Mouse (Mus musculus): ENCODE measurements at regions not wholly inside any gene's neighbourhood (a gene's known extent, or its start where the extent isn't known, plus 50 kb on each side); places are given as distances from the start of the nearest gene placed in this dataset.

DNA sequence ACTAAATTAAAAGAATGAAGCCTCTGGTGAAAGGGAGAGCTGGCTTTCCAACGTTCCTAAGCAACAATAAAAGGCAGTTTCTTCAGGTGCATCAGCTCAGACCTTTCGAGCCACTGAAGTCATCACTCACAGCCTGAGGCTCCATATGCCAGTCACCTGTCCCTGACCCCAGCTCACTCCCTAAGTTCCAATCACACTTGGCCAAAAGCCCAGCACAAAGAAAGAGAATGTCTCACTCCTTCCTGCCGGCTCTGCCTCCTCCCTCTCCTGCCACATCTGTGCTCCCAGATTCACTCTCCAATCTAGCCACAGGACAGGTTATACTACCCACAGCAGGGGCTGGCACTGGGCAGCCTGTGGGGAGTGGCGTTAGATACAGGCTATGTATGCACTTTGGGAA, 150.7 kb downstream of the Psat1 start:
- Histone ChIP-seq H3K36me3 (no peaks in the 10 kb centered on the region), H3K4me3 (no peak overlapping the region), H3K9me3 (replicated peaks) (no peaks in the 10 kb centered on the region), H3K4me2 (no peak overlapping the region), H3K4me1 (replicated peaks) (peaks cover 5% of the 10 kb centered on the region), H3K9ac (no peak overlapping the region), H3K27ac (no peak overlapping the region), H3K27me3 (peaks cover 5% of the 10 kb centered on the region)
- ATAC-seq (replicated peaks; ENCODE audit: insufficient number of reproducible peaks, insufficient read depth, low FRiP score, low read depth): no peak
- WGBS: 39% methylated on average over 4 of the region's 4 CpGs

DNA sequence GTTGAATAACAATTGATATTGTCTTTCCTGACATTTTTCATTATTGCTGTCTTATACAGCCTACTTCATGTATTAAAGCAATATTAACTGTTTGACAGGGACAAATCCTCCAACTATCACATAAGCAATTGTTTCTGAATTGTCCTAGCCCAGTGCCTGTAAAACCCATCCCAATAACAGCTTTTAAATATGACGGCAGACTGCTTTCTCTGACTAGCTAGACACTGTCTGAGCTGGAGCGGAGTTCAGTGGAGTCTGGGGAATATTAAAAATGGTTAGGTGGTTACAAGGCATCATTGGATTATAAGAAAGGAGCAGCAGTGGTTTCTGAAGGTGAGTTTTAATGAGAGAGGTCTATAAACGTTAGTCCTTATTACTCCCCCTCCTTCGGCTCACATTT, 155.2 kb downstream of the Psat1 start:
- Histone ChIP-seq H3K27me3 (no peaks in the 10 kb centered on the region), H3K9me3 (replicated peaks) (no peaks in the 10 kb centered on the region), H3K4me2 (no peak overlapping the region), H3K4me1 (replicated peaks) (no peaks in the 10 kb centered on the region), H3K36me3 (no peaks in the 10 kb centered on the region), H3K4me3 (no peak overlapping the region), H3K9ac (no peak overlapping the region), H3K27ac (no peak overlapping the region)
- ATAC-seq (replicated peaks; ENCODE audit: insufficient number of reproducible peaks, insufficient read depth, low FRiP score, low read depth): no peak
- WGBS: 73% methylated on average over 4 of the region's 4 CpGs

DNA sequence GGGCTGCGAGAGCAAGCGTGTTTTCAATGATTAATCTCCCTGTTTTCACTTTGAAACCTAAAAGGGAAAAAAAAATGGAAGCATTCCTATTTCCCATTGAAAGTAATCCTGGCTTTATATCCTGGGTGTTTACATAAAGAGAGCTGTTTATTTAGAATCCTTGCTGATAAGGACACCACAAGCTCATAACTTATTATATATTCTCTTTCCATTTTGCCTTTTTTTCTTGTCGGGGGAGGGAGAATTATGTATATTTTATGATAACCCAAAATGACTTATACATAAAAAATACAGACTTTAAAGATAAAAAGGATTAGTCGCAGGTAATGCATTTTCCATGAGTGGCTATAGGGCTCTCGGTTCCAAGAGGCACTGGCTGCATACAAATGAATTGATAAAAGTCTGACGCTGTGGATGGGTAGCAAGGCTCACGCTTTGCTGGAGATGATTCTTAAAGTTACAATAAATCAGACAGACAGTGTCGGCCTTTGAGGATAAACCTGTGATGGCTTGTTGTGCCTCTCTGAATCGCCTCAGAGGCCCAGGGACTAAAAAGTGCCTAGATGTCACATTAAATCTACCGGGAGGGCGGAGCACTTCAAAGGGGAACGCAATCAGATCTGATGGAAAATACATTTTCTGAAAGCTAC, 155.7 kb downstream of the Psat1 start:
- Histone ChIP-seq H3K4me2 (peak overlapping the region; percentile 39), H3K9ac (no peak overlapping the region), H3K27me3 (no peaks in the 10 kb centered on the region), H3K27ac (no peak overlapping the region), H3K4me1 (replicated peaks) (no peaks in the 10 kb centered on the region), H3K36me3 (no peaks in the 10 kb centered on the region), H3K4me3 (no peak overlapping the region), H3K9me3 (replicated peaks) (no peaks in the 10 kb centered on the region)
- 53% methylated on average over 12 of the region's 12 CpGs for WGBS
- no peak for ATAC-seq (replicated peaks; ENCODE audit: insufficient number of reproducible peaks, insufficient read depth, low FRiP score, low read depth)

DNA sequence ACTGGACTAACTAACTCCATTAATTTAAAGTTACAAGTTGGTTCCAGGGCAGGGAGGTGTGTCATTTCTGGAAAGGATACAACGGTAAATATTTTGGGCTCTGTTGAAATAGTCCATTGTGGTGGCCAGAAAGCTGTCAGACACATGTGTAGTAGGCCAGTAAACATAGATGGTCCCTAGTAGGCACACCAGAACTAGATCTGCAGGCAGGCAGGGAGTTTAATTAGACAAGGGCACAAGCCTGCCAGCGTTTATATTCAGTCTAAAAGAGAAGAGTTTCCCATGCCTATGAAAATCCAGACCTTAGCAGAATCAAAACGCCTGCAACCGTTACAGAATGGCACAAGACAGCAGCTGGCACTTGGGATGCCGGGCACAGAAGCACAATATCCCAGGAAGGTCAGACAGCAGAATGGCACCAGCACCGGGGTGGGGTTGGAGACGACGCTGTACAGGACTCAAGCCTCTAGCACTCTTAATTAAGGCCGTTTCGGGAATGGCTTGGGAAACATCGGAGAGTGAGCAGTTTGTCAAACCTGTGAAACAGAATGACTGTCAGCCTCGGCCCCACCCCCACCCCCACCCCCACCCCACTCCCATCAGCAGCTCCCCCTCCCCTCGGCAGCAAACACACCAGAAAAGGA, 156.4 kb downstream of the Psat1 start:
- H3K9me3 ChIP-seq (replicated peaks): no peaks in the 10 kb centered on the region
- H3K27ac ChIP-seq: no peak overlapping the region
- no peaks in the 10 kb centered on the region for H3K4me1 ChIP-seq (replicated peaks)
- no peak overlapping the region for H3K9ac ChIP-seq
- H3K4me2 ChIP-seq: peak overlapping the region; percentile 39
- no peaks in the 10 kb centered on the region for H3K27me3 ChIP-seq
- no peaks in the 10 kb centered on the region for H3K36me3 ChIP-seq
- 35% methylated on average over 13 of the region's 13 CpGs for WGBS
- ATAC-seq (replicated peaks; ENCODE audit: insufficient number of reproducible peaks, insufficient read depth, low FRiP score, low read depth): no peak
- no peak overlapping the region for H3K4me3 ChIP-seq

DNA sequence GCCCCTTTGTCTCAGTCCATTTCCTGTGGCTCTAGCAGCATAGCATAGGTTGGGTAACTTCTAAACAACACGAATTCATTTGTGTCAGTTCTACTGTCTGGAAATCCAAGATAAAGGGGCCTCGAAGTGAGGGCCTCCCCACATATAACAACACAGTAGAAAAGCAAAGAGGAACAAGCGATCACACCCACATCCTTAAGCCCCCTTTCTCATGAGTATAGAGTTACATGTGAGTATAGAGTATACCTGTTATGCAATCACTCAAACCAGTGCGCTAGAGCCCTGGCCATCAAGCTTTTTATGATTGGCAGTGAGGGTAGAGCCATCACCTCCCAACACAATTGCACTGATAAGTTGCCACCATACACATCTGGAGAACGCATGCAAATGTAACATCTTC, 157.4 kb downstream of the Psat1 start:
- Histone ChIP-seq H3K27me3 (no peaks in the 10 kb centered on the region), H3K27ac (no peak overlapping the region), H3K4me2 (no peak overlapping the region), H3K4me3 (no peak overlapping the region), H3K4me1 (replicated peaks) (no peaks in the 10 kb centered on the region), H3K36me3 (no peaks in the 10 kb centered on the region), H3K9ac (no peak overlapping the region), H3K9me3 (replicated peaks) (no peaks in the 10 kb centered on the region)
- ATAC-seq (replicated peaks; ENCODE audit: insufficient number of reproducible peaks, insufficient read depth, low FRiP score, low read depth): no peak
- WGBS: 68% methylated on average over 5 of the region's 5 CpGs

DNA sequence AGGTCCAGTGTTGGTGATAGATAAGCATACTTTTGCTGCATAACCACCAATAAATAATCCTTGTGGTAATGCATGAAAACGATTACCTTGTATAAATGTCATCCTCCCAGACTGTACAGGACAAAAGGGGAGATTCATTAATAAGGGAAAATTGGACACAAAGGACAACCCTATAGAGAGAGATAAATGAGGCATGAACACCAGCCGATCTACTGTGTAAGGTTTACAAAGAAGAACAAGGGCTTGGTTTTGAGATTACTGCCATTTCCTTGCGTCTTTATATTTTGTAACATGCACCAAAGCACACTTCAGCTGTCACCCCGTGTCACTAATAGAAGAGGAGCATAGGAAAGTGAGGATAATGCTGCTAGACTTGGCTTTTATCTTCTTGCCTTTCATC, 162.5 kb downstream of the Psat1 start:
- H3K4me3 ChIP-seq: no peak overlapping the region
- no peaks in the 10 kb centered on the region for H3K9me3 ChIP-seq (replicated peaks)
- no peak overlapping the region for H3K4me2 ChIP-seq
- no peaks in the 10 kb centered on the region for H3K27me3 ChIP-seq
- no peak for ATAC-seq (replicated peaks; ENCODE audit: insufficient number of reproducible peaks, insufficient read depth, low FRiP score, low read depth)
- H3K4me1 ChIP-seq (replicated peaks): no peaks in the 10 kb centered on the region
- no peak overlapping the region for H3K27ac ChIP-seq
- no peaks in the 10 kb centered on the region for H3K36me3 ChIP-seq
- no peak overlapping the region for H3K9ac ChIP-seq
- WGBS: 62% methylated on average over 4 of the region's 4 CpGs

DNA sequence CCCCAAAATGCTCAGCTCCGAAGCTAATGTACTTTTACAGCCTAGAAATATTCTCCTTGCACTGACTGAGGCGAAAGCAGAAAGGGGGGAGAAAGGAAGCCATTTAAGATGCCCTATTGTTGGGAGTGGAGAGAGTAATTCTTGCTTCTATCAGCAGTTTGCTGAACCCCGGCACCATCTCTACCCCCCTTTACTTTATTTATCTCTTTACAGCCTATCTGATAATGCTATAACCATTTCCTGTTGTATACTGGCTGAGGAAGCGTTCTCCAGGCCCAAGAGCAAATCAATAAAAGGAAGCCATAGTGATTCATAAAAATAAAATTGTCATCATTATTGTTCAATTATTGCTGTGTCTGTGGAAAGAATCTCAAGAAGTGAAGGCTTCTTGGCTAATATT, 177.5 kb downstream of the Psat1 start:
- no peaks in the 10 kb centered on the region for H3K9me3 ChIP-seq (replicated peaks)
- no peaks in the 10 kb centered on the region for H3K27me3 ChIP-seq
- no peak overlapping the region for H3K9ac ChIP-seq
- H3K4me3 ChIP-seq: no peak overlapping the region
- ATAC-seq (replicated peaks; ENCODE audit: insufficient number of reproducible peaks, insufficient read depth, low FRiP score, low read depth): no peak
- 78% methylated on average over 4 of the region's 4 CpGs for WGBS
- H3K36me3 ChIP-seq: no peaks in the 10 kb centered on the region
- H3K4me2 ChIP-seq: no peak overlapping the region
- H3K4me1 ChIP-seq (replicated peaks): no peaks in the 10 kb centered on the region
- no peak overlapping the region for H3K27ac ChIP-seq

DNA sequence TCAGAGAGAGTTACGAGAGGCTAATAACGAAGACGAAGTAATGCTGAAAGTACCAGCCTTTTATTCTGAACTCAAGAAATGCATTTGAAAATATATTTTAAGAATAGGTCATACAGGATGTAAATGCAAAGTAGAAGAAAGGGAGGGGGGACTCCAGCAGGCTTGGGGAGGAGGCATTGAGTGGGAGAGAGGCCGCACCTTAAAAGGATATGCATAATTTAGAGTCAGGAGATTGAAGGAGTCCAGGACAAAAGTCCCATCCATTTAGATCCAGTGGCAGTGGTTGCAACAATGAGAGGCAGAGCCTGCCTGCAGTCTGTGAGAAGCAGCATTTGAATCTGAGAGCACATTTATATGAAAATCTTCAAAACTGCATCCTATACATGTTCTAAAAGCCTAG, 186.1 kb downstream of the Psat1 start:
- WGBS: 89% methylated on average over 4 of the region's 4 CpGs

DNA sequence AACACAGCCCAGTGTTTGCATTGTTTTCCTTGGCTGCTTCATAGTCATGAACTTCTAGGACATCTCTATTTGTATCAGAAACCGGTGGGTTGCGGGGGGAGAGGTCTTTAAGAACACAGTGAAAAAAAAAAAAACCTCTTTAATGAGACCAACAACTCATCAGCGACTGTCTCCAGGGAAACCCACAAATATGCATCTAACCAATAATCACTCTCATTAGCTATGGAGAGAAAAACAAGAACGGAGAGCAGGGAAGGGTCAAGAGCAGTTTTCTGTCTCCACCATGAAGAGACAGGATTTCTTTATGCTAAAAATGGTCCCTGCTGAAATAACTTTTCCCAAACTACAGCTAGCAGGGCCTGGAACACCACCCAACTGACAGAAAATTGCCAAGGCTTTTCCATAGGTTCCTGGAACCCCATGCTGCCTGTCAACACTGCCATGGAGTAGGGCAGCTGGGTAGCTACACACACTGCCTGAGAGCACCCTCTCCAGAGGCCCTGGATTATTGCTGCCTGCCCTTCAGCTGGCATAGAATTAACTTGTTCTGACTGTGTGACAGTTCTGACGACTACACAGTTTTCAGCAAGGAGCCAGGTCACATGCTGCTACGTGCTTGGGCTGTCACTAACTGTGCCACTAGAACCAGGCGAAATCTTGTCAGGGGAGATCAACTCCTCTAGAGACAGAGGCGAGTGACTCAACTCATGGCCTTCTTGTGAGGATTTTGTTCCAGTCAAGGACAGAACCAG, 201.9 kb downstream of the Psat1 start:
- Histone ChIP-seq H3K9me3 (replicated peaks) (no peaks in the 10 kb centered on the region), H3K27ac (no peak overlapping the region), H3K9ac (no peak overlapping the region), H3K27me3 (no peaks in the 10 kb centered on the region), H3K4me3 (no peak overlapping the region), H3K4me1 (replicated peaks) (no peaks in the 10 kb centered on the region), H3K36me3 (no peaks in the 10 kb centered on the region), H3K4me2 (no peak overlapping the region)
- ATAC-seq (replicated peaks; ENCODE audit: insufficient number of reproducible peaks, insufficient read depth, low FRiP score, low read depth): no peak
- 65% methylated on average over 8 of the region's 8 CpGs for WGBS

More for the DNA sequence above, 186.1 kb downstream of the Psat1 start:
- Histone ChIP-seq H3K27me3 (no peaks in the 10 kb centered on the region), H3K4me2 (no peak overlapping the region), H3K4me1 (replicated peaks) (no peaks in the 10 kb centered on the region), H3K27ac (no peak overlapping the region), H3K9ac (no peak overlapping the region), H3K36me3 (no peaks in the 10 kb centered on the region), H3K4me3 (no peak overlapping the region), H3K9me3 (replicated peaks) (no peaks in the 10 kb centered on the region)
- ATAC-seq (replicated peaks; ENCODE audit: insufficient number of reproducible peaks, insufficient read depth, low FRiP score, low read depth): no peak

DNA sequence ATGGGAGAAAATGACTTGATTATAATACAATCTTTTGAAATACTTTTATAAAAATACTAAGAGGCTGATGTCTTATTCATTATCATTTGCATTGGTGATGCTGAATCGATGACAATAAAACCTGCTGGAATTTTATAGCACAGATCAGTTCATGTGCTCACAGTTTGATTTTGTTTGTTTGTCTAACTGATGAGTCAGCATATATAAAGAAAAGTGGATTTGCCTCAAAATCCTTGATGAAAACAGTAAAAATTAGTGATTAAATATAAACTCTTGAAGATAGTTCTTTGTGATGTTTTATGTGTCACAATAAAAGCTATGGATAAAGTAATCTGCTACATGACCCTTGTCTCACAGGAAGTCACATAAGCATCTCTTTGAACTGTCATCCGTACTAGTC, 210.9 kb downstream of the Psat1 start:
- no peak for ATAC-seq (replicated peaks; ENCODE audit: insufficient number of reproducible peaks, insufficient read depth, low FRiP score, low read depth)
- H3K36me3 ChIP-seq: no peaks in the 10 kb centered on the region
- no peak overlapping the region for H3K4me3 ChIP-seq
- 66% methylated on average over 2 of the region's 2 CpGs for WGBS
- H3K27me3 ChIP-seq: no peaks in the 10 kb centered on the region
- no peak overlapping the region for H3K4me2 ChIP-seq
- H3K9me3 ChIP-seq (replicated peaks): no peaks in the 10 kb centered on the region
- no peak overlapping the region for H3K9ac ChIP-seq
- H3K27ac ChIP-seq: no peak overlapping the region
- no peaks in the 10 kb centered on the region for H3K4me1 ChIP-seq (replicated peaks)

DNA sequence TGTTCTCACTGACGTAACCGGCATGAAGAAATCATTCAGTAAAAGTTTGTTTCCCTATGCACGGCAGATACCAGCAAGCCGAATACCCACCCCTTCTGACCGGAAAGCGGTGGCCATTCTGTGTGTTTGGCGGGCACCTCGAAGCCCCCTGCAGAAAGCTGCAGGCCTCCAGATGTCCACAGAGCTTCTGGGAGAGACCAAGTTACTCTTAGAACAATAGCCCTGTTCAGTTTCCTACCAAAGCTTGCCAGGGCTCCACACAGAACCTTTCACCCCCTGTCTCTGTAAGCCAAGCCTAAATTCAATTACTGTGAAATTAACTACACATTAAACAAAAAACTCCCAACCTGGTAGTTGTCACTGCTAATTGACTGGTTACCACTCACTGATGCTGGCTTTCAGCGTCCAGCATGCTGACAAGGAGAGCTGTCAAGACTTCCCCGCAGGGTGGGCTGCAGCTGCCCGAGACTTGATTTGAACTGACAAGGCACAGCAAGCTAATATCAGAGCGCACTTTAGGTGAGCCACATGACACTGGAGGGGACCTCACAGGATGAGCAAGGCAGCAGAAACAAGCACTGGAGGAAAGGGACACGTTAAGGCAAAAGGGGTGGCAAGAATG, 220.2 kb downstream of the Psat1 start:
- H3K4me2 ChIP-seq: no peak overlapping the region
- ATAC-seq (replicated peaks; ENCODE audit: insufficient number of reproducible peaks, insufficient read depth, low FRiP score, low read depth): no peak
- no peak overlapping the region for H3K27ac ChIP-seq
- no peaks in the 10 kb centered on the region for H3K36me3 ChIP-seq
- no peaks in the 10 kb centered on the region for H3K9me3 ChIP-seq (replicated peaks)
- H3K4me1 ChIP-seq (replicated peaks): no peaks in the 10 kb centered on the region
- H3K9ac ChIP-seq: no peak overlapping the region
- no peak overlapping the region for H3K4me3 ChIP-seq
- no peaks in the 10 kb centered on the region for H3K27me3 ChIP-seq
- 60% methylated on average over 13 of the region's 13 CpGs for WGBS
